Mouse (Mus musculus) subcutaneous adipose tissue, adult 2 months (tissue): Measurements from ENCODE around the gene Saxo2. TPM values are rescaled to one million over a fixed set of nuclear protein-coding genes. Genes with fewer than 3 reads are reported as not detected.

Source experiments
- polyA plus RNA-seq: library from polyadenylated mRNA; depleted of rRNA; stranded (reverse); fragments of >200 nt; gene quantifications from 2 replicates; pipeline ENCODE4 v1.2.3, GENCODE M21; 2012; ENCODE audit warnings: low replicate concordance; rRNA removed

Saxo2 gene
- polyA plus RNA-seq: 1.8 and 5.8 TPM in 2 replicates

GRCm38 (mm10) chr7:82648353-82649080 is at the start of gene Saxo2, which contains the start of gene Efl1:
Gene Saxo2 (minus strand): TSS chr7:82648528.
Gene Efl1 (plus strand): TSS chr7:82648614.

Other genes with a start within 250 kb of the Saxo2 start
- gene Efl1, start 86 bp upstream of the Saxo2 start, polyA plus RNA-seq: 5.0 and 8.9 TPM in 2 replicates
- gene Mex3b, start 218.8 kb upstream of the Saxo2 start, polyA plus RNA-seq: 5.3 and 30.0 TPM in 2 replicates